Mouse (Mus musculus) effector memory CD4-positive, alpha-beta T cell, adult 5 months (primary cell): ENCODE measurements around the gene Gm28374. TPM values are rescaled to one million over a fixed set of nuclear protein-coding genes. Genes with fewer than 3 reads are reported as not detected.

Experiments
- polyA plus RNA-seq: library from polyadenylated mRNA; unstranded; fragments of 100-300 nt; shearing (Covaris generic); gene quantifications from one replicate; pipeline ENCODE4 v1.2.1, GENCODE M21; 2017

The Gm28374 gene
- polyA plus RNA-seq: 0.60 TPM

DNA sequence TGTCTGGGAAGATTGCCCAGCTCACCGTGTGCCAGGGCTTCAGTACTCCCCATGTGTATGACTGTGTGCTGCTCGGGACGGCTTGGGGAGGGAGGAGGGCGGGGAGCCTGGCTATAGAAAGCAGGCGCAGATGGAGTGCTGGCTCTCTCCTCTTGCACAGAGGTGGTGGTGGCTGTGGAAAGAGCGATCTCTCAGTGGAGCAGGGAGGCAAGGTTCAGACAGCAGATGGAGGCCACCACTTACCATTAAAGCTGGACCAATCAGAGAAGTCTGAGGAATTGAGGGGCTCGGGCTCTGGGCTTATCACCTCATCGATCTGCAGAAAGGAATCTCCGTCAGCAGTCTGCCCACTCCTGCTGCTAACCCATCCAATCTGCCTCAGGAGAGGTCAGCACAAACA is at the start of gene Gm28374:
Gene Gm28374 (minus strand): TSS at position 101 of the 400 bp plus-strand sequence.

DNA sequence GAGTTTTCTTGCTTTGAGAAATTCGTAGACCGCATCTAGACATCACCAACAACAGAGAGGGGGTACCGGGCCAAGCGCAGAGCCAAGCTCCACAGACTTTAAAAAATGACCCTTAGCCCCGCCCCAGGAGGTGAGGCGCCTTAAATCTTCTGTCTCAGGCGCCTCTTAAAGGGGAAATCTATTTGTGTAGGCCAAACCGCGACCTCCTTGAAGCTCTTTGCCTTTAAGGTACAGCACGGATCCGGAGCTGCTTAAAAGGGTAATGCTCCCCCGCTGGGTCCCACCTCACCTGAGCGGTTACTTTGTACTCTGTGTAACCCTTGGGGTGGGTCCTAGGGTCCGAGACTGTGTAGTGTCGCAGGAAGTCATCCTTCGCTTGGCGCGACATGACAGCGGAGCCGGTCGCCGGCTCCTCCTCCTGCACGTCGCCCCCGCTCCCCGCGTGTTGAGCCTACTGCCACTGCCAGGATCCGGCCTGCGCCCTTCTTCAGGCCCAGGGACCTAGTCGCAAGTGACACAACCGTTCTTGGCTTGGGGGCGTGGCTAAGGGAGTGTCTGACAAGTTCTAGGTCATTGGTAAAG is 45.8 kb upstream of the Gm28374 start, which contains the start of gene Snx15:
Gene Snx15 (minus strand): TSS at position 545 of the 582 bp plus-strand sequence.

DNA sequence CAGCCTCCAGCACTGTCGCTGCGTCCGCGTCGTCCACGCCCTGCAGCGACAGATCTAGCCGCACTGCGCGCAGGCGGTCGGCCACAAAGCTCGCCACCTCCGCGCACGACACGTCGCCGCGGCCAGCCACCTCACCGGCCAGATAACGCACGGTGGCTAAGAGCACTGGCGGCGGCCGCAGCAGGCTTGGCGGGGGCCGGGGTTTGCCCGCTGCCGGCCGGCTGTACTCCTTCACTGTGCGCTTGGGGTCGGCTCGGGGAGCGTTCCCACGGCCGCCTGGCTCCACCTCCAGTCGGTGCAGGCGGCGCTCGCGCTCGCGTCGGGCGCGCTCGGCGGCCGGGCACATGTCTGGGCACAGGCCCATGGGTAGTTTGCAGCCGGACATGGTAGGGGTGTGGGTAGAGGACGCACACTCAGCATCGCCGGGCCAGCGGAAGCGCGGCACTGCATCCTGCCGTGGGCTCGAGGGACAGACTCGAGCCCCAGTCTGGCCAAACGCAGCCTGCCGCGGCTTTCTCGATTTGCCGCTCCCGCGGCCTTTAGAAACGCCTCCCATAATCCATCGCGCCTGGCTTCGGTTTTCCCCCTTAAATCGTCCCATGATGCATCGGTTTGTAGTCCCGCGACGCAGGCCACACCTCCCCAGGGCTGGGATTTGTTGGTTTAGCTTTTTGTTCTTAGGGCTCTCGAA is 36.1 kb upstream of the Gm28374 start, which contains the start of gene Sac3d1:
Gene Sac3d1 (minus strand): TSS at position 665 of the 691 bp plus-strand sequence.

DNA sequence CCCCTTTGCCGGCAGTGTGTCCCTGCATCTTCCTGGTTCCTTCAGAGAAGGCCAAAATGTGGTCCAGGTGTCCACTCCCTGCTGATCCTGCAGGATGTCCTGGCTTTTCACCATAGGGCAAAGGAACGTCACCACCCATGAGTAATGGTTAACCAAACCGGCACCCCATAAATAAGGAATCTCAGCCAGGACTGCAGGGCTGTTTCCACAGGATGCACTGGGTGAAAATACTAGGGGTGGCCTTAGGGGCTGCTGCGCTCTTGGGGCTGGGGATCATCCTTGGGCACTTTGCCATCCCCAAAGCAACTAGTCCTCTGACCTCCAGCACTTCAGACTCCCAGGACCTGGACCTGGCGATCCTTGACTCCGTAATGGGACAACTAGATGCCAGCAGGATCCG is 23.5 kb upstream of the Gm28374 start, which contains the start of gene Naaladl1:
Gene Naaladl1 (plus strand): TSS at position 197 of the 400 bp plus-strand sequence.

DNA sequence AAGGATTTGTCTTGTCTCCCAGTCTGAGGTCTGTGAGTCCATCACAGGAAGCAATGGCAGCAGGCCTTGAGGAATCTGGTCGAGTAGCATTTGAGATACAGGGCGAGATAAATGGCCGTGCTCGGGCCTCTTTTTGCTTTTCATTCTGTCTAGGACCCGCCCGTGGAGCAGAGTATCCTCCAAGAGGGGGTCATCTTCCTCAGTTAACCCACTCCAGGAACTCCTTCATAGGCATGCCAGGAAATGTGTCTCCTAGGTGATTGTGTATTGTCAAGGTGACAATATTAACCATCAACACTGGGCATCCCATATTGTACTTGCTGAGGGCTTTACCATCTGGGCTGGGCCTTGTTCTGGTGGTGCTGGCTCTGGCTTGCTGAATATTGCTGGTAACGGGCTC is 12.1 kb upstream of the Gm28374 start, which contains the start of gene AC131692.1:
Gene AC131692.1 (plus strand): TSS at position 301 of the 400 bp plus-strand sequence.

DNA sequence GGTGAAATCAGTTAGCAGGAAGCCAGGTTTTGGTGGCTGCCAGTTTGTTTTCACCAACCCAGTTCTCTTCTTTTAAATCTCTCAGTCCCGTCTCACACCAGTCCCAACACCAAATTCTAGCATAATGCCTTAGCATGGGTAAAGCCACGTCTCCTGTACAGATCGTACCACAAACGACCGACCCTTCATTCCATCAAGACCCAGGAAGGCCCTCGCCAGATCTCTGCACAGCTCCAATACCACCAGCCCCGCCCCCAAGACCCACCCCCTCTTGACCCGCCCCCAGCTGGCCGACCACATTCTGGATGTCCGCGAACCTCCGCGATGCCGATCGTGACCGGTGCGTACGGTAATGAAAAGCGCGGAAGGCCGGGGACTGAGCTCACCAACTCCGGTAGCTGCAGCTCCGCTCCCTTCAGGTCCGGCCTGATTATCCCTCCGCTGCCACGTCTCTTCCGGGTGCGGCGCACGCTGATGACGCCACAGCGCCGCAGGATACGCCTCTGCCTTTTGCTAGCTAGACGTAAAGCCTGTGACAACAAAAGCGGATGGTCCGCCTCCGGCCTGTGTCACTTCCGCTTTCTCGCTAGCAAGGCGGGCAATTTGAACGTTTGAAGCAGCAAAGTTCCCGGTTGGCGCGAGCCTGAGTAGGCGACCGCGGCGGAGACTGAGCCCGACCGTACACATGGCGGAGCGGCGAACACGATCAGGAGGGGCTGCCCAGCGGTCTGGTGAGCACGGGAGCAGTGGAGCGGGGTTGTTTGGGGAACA is 2.6 kb upstream of the Gm28374 start, which contains the start of the genes Zfpl1 and Cdca5:
Gene Zfpl1 (minus strand): TSS at position 479 of the 771 bp plus-strand sequence.
Gene Cdca5 (plus strand): TSS at position 506 of the 771 bp plus-strand sequence.

DNA sequence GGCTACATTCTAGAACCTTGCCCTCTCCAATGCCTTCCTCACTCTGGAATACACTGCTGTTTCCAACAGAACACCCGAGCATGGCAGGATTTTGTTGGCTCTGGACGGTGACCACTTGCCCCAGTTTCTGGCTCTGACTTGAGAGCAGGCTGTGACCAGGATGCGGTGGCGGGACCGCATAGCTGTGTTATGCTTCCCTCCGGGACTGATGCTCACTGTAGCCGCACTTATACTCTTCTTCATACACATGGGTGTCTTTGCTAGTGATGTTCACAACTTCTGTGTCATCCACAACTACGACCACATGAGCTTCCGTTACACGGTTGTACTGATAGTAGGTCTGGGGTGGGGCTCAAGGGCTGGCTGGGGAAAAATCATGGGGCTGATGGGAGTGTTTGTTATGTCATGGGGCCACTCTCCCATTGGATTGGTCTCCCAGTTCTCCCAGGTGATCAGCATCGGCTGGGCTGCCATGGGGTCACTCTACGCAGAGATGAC is 2.0 kb downstream of the Gm28374 start, which contains the start of gene Tmem262:
Gene Tmem262 (plus strand): TSS at position 51 of the 498 bp plus-strand sequence.

DNA sequence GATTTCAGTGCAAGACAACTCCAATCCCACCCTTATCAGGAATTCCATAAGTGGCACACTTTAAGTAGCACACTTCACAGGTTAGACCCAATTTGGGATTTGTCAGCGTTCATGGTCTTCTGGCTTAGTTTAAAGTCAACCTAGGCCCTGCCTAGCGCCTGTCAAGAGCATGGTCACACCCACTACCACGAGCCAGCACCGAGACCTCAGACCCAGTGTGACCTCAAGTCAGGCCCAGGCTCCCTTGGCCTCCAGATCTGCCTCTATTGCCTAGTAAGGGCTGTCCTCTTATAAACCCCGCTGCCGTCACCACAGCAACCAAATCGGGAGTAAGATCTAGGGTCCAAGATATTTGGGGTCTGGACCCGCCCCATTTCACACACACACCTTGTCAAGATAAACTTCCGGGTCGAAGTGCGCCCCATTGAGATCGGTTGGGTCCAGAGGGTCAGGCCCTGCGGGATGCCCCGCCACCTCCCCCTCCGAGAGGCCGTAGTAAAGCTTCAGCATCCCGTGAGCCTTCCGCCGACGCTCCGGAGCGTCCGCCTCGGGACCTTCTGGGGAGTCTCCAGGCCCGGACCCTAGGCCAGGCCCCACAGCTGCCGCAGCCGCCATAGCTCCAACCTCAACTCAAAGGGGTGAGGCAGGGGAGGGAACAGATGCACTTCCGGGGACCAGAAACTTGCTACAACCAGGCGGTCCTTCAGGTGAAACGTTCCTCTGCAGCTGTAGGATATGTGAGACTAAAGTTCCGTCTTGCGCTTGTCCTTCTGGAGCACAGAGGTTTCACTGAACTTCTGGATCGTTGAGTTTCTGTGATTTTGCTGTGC is 5.3 kb downstream of the Gm28374 start, which contains the start of gene Vps51:
Gene Vps51 (minus strand): TSS at position 668 of the 830 bp plus-strand sequence.

DNA sequence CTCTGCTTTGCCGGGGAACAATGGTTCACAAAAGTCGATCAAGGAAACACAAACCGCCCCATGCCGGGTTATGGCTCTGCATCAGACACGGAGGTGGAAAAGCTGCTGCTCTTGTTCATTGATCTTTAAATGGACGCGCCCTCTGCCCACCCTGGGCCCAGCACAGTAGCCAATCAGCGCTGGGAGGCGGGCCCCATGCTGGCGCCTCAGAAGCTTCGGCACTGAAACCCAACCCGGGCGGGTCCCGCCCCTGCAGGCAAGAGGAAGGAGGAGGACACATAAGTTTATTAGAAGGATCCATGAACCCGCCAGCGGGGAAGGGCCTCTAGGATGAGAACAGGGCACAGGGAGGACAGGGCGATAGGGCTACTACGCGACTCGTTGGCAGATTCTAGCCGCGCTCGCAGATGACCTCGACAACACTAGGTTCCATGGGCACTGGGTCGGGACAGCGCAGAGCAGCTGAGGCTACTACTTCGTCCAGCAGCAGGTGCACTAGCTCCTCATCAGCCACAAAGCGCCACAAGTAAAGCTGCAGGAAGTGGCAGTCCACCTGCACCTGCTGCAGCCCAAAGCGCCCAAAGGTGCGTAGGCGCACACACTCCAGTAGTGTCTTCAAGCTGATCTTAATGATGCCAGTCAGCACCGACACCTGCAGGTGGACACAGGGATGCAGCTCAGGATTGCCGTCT is 14.2 kb downstream of the Gm28374 start, which contains the start of gene Tm7sf2:
Gene Tm7sf2 (minus strand): TSS at position 650 of the 692 bp plus-strand sequence.

DNA sequence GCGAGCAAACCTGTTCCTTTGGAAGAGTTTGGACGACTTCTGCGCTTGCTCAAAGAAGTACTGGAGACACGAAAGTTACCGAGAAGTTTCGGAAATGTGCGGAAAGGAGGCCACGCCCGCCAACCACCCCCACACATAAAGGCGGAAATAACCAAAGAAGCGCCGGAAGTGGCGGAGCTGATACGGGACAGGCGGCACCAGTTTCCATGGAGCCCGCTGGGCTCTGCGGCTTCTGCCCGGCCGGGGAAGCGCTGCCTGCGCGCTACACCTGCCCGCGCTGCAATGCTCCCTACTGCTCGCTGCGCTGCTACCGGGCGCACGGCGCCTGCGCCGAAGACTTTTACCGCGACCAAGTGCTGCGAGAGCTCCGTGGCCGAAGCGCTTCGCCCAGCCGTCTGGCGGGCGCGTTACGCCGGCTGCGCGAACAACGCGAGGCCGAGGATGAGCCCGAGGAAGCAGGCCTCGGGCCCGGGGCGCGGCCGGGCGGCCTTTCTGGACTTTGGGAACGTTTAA is 21.0 kb downstream of the Gm28374 start, which contains the start of gene Znhit2:
Gene Znhit2 (plus strand): TSS at position 172 of the 513 bp plus-strand sequence.

DNA sequence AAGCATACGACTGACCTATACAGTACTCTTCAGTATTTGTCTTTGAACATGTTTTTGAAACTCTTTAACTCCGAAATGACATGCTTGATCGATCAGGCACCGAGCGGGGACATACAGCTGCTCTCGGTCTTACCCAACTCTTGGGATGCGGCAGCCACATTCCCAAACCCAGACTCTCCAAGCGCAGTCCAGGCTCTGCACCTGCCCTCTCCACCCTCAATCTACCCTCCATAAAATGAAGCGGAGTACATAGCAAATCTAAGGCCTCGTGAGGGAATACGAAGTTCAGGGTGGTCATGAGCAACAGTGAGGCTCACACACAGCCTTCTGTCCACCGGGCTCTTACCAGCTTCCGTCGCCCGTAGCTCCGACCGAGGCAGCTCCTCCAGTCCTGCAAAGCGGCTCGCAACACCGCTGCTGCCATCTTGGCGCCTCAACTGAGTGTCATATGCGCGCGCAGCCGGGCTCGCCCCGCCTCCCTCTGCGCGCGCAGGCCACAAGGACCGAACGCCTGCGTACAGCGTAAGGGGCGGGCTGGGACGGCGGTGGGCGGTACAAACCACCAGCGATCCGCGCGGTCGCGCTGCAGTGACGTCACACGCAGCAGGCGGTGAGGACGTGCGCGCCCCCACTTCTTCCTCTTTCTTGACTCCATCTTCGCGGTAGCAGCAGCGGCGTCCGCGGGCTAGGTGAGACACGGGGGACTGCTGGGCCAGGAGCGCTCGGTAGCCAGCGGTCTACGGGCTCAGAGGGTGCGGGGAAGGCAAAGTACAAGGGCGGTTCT is 24.6 kb downstream of the Gm28374 start, which contains the start of the genes Mrpl49 and Fau:
Gene Mrpl49 (minus strand): TSS at position 473 of the 784 bp plus-strand sequence.
Gene Fau (plus strand): TSS at position 532 of the 784 bp plus-strand sequence.

DNA sequence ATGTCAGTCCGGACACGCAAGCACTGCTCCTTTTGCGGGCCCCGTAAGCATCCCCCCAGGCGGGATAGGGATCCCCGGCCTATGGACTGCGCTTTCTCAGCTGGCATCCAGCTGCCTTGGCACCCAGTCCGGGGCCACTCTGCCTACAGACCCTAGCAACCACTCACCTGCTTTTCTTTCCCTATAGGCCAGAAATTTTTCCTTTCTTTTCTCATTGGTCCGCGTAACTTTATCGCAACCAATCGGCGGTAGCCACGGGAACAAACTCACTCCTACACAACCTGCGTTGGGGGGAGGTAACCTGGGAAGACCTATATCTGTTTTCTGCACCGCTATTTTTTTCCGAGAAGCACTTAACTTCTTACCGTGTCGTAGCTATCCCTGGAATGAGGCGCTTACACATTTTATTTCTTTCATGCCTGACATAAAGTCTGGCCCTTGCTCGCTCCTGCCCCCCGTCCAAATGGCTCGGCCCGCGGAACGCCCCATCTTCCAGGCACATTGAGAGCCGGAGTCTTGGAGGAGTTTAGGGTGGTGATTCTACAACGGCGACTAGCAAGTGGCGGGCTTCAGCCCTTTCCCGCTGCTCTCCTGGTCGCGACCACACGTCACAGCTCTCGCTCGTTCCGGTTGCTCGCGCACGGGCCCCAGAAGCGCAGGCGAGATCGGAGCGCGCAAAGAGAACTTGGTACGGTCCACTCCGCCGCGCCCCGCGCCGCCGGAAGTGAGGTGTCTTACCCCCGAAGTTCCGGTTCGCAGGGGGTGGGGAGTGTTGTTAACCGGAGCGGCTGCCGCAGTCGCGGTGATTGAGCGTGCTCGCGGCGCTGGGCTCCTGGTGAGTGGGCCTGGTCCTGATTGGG is 35.5 kb downstream of the Gm28374 start, which contains the start of gene Syvn1:
Gene Syvn1 (plus strand): TSS at position 283 of the 860 bp plus-strand sequence.

Other genes with a start within 250 kb of the Gm28374 start
- gene Frmd8, start 207.0 kb downstream of the Gm28374 start, polyA plus RNA-seq: 104 TPM
- 18.4 TPM for gene Slc25a45, start 204.4 kb downstream of the Gm28374 start, polyA plus RNA-seq
- 0.61 TPM for gene Tigd3, start 188.1 kb downstream of the Gm28374 start, polyA plus RNA-seq
- 113 TPM for gene Dpf2, start 169.2 kb downstream of the Gm28374 start, polyA plus RNA-seq
- not detected for gene Cdc42ep2, start 157.4 kb downstream of the Gm28374 start, polyA plus RNA-seq
- gene Pola2, start 118.1 kb downstream of the Gm28374 start, polyA plus RNA-seq: 38.4 TPM
- gene Slc22a20, start 96.1 kb downstream of the Gm28374 start, polyA plus RNA-seq: not detected
- 46.7 TPM for gene Capn1, start 66.4 kb downstream of the Gm28374 start, polyA plus RNA-seq
- gene Syvn1, start 35.7 kb downstream of the Gm28374 start, polyA plus RNA-seq: 54.6 TPM
- gene Mrpl49, start 24.5 kb downstream of the Gm28374 start, polyA plus RNA-seq: 21.8 TPM
- 985 TPM for gene Fau, start 24.4 kb downstream of the Gm28374 start, polyA plus RNA-seq
- 17.6 TPM for gene Znhit2, start 21.1 kb downstream of the Gm28374 start, polyA plus RNA-seq
- gene Tm7sf2, start 13.9 kb downstream of the Gm28374 start, polyA plus RNA-seq: 7.2 TPM
- gene Vps51, start 5.0 kb downstream of the Gm28374 start, polyA plus RNA-seq: 67.1 TPM
- not detected for gene Tmem262, start 2.2 kb downstream of the Gm28374 start, polyA plus RNA-seq
- 20.0 TPM for gene Zfpl1, start 2.7 kb upstream of the Gm28374 start, polyA plus RNA-seq
- 0.21 TPM for gene Cdca5, start 2.7 kb upstream of the Gm28374 start, polyA plus RNA-seq
- not detected for gene AC131692.1, start 12.2 kb upstream of the Gm28374 start, polyA plus RNA-seq
- gene Naaladl1, start 23.5 kb upstream of the Gm28374 start, polyA plus RNA-seq: not detected
- 6.3 TPM for gene Sac3d1, start 36.4 kb upstream of the Gm28374 start, polyA plus RNA-seq
- 25.6 TPM for gene Snx15, start 46.0 kb upstream of the Gm28374 start, polyA plus RNA-seq
- not detected for gene Batf2, start 58.7 kb upstream of the Gm28374 start, polyA plus RNA-seq
- gene Arl2, start 59.3 kb upstream of the Gm28374 start, polyA plus RNA-seq: 25.1 TPM
- not detected for gene Majin, start 102.1 kb upstream of the Gm28374 start, polyA plus RNA-seq
- gene Gpha2, start 144.1 kb upstream of the Gm28374 start, polyA plus RNA-seq: not detected
- 19.1 TPM for gene Ppp2r5b, start 153.6 kb upstream of the Gm28374 start, polyA plus RNA-seq
- 79.4 TPM for gene Atg2a, start 159.4 kb upstream of the Gm28374 start, polyA plus RNA-seq
- 34.0 TPM for gene Ehd1, start 194.5 kb upstream of the Gm28374 start, polyA plus RNA-seq
- 0.35 TPM for gene Cdc42bpg, start 224.2 kb upstream of the Gm28374 start, polyA plus RNA-seq